Mouse (Mus musculus) cortical plate, adult 2 months (tissue): Measurements from ENCODE around the gene Cdh22. TPM values are rescaled to one million over a fixed set of nuclear protein-coding genes. Genes with fewer than 3 reads are reported as not detected.

ENCODE experiments used
- H3K27ac ChIP-seq: fragments of 200-500 bp; 2 replicates; pipeline ENCODE4 v1.5.1; 2012; ENCODE audit warnings: low read length, control low read depth, inconsistent platforms; ENCODE audit not compliant: insufficient read depth
- H3K4me1 ChIP-seq: fragments of 200-500 bp; 2 replicates; pipeline ENCODE4 v1.6.1; 2011; ENCODE audit warnings: low read length; ENCODE audit not compliant: control insufficient read depth, insufficient read depth
- H3K4me3 ChIP-seq: fragments of 200-500 bp; 2 replicates; pipeline ENCODE4 v1.5.1; 2011; ENCODE audit warnings: mild to moderate bottlenecking, low read length, control low read depth; ENCODE audit not compliant: insufficient read depth
- CTCF ChIP-seq: fragments of 200-500 bp; IDR thresholded peaks from 2 replicates; pipeline ENCODE4 v1.5.1; 2011; ENCODE audit warnings: mild to moderate bottlenecking, control low read depth, low read length; ENCODE audit not compliant: insufficient read depth; ENCODE audit errors: extremely low read depth
- POLR2A ChIP-seq: fragments of 200-500 bp; IDR thresholded peaks from 2 replicates; pipeline ENCODE4 v1.6.1; 2011; ENCODE audit warnings: mild to moderate bottlenecking, low read length, control low read depth; ENCODE audit not compliant: insufficient read depth; ENCODE audit errors: extremely low read depth
- polyA plus RNA-seq: library from polyadenylated mRNA; depleted of rRNA; stranded (reverse); fragments of >200 nt; gene quantifications from 2 replicates; pipeline ENCODE4 v1.2.3, GENCODE M21; 2012

The Cdh22 gene
- polyA plus RNA-seq, 1 experiment: 22.8 TPM

DNA sequence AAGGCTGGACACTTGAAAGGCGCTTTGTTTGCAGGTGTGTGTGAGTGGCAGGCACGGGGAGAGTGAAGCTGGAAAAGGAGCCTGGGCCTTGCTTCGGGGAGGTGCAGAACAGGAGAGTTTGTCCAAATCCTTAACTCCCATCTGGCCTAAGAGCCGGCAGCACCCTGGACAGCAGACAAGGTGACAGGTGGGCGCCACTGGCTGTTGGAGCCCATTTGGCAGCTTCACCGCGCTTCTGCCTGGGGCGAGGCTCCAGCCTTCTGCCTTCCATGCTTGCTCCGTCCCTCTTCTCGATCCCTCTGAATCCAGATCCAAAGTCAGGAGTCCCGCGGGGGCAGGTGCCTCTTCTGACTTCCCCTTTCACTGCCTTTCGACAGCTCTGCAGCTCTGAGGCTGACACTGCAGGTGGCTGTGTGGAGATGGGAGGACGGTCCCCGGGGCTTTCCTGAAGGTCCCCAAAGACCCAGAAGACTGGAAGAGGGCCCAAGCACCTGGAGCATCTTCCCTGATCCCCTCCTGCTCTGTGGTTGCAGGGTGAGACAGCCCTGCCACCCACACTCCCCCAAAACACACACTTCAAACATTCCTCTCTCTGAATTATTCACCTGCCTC lies 5.0 kb upstream of the Cdh22 start:
- Histone ChIP-seq H3K27ac (no peak overlapping the region), H3K4me1 (peaks cover 2% of the 10 kb centered on the region; the same call in 1 of the 2 replicates), H3K4me3 (no peak overlapping the region)
- TF ChIP-seq CTCF: no peak
- no peak for TF ChIP-seq POLR2A

DNA sequence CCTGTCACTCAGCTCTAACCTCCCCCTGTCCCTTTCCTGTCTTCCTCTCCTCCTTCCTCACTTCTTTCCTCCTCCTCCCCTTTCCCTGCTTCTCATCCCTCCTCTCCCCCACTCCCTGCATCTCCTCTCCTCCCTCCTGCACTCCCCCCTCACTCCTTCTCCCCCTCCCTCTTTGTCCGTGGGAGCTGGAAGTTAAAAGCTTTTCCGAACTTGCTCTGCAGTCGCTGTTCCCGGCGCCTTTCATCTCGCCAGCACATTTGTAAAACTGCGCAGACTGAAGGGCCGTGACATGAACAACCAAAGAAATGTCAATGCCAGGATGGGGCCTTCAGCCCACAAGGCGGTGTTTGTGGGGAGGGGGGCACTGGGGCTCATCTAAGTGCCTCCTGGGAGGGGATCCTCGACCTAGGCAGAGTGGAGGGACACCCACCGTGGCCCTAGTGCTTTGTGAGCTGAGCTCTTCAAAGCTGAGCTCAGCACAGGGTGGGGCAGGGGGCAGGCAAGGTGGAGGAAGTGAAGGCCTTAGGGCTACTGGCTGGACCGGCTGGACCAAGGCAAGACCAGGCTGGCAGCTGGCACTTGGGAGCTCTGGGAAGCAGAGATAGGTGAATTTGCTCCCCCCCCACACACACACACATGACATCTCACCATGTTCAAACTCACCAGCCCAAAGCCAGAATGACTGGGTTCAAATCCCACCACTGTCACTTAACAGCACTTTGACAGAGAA lies 3.9 kb upstream of the Cdh22 start:
- Histone ChIP-seq H3K4me3 (no peak overlapping the region), H3K4me1 (peaks cover 2% of the 10 kb centered on the region; the same call in 1 of the 2 replicates), H3K27ac (no peak overlapping the region)
- no peak for TF ChIP-seq POLR2A
- TF ChIP-seq CTCF: no peak

DNA sequence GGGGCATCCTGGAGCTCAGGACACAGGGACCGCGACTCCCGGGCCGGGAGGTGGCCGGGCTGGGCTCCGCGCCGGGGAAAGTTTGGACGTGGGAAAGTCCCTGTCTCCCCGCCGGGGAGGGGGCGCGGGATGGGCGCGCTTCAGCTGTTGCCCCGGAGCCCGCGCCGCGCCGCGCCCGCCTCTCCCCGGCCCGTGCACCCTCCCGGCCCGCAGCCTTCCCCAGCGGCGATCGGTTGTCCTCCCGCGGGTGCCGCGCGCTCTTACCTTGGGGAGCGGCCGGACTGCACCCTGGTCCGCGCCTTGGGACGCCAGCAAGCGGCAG lies 401 bp downstream of the Cdh22 start:
- Histone ChIP-seq H3K27ac (peak overlapping the region; percentile 54), H3K4me3 (peak overlapping the region; percentile 89), H3K4me1 (no peaks in the 10 kb centered on the region)
- no peak for TF ChIP-seq CTCF
- TF ChIP-seq POLR2A: no peak

DNA sequence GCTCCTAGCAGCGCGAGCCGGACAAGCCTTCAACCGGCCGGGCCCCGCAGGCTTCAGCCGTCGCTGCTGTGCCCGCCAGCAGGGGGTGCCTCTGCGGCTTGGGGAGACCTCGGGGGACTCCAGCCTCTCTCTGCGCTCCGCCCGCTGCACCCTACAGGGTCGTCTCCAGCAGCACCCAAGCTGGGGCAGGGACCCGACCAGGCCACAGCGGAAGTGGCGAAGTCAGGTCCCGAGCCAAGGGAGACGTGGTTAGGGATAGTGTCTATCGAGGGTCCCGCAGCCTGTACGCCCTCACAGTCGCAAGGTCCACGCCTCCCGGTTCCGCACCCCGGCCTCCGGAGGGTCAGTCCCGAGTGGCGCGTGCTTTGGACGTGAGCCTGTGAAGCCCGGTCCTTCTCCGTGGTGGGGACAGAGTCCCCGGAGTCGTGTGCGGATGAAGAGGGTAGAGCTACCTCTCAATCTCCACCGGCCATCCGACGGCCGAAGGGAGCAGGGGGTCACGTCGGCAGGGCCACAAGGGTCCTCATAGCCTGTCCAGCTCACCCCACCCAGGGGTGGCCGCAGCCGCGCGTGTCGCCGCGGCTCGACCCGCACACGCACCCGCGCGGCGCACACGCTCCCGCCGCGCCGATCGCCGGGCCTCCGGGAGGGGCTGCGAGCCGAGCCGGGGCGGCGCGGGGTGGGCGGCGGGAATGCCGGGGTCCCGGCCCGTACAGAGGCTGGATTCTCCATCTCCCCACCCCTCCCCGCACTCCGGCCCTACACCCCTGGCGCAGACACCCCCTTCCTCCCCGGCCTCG lies 962 bp downstream of the Cdh22 start:
- TF ChIP-seq POLR2A: no peak
- TF ChIP-seq CTCF: peak; percentile 30; the same call in 1 of the 2 replicates
- Histone ChIP-seq H3K4me1 (no peaks in the 10 kb centered on the region), H3K27ac (peak overlapping the region; percentile 54), H3K4me3 (peak overlapping the region; percentile 89)

DNA sequence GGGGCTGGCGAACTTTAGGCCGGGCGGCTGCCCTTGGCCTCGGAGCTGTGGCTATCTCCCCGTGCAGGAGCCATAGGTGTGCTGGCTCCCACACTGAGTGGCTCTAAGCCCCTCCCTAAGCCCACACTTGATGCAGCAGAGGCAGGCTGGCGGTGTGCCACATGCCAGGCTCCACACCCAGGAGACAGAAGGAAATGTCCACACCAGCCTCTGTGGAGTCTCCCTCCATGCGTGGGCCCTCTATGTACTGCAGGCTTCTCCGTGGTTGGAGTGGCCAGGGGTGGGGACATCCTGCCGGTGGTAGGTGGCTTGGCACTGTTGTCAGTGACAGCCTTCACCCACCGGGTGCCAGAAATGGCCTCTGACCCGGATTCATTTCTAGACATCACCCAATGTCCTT lies 5.6 kb downstream of the Cdh22 start:
- no peak for TF ChIP-seq CTCF
- no peak for TF ChIP-seq POLR2A
- Histone ChIP-seq H3K4me1 (peaks cover under 1% of the 10 kb centered on the region; the same call in 1 of the 2 replicates), H3K4me3 (no peak overlapping the region), H3K27ac (no peak overlapping the region)

DNA sequence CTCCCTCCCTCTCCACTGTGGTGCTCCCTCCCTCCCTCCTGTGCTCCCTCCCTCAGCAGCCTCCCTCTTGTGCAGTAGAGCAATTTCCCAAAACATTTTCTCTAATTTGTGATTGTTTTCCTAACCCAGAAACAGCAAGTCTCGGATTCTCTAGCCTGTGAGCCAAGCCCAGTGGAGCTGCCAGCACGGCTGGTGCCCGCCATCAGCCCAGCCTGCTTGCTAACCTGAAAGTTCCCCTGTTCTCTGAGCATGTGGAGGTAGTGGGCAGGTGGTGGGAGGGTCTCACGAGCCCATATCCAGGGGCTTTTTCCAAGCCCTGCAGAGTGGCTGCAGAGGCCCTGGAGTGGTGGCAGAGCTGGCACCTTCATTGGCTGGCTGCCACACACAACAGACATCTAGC lies 10.8 kb downstream of the Cdh22 start:
- Histone ChIP-seq H3K4me3 (no peak overlapping the region), H3K4me1 (peaks cover 3% of the 10 kb centered on the region; the same call in 1 of the 2 replicates), H3K27ac (no peak overlapping the region)
- TF ChIP-seq POLR2A: no peak
- no peak for TF ChIP-seq CTCF

DNA sequence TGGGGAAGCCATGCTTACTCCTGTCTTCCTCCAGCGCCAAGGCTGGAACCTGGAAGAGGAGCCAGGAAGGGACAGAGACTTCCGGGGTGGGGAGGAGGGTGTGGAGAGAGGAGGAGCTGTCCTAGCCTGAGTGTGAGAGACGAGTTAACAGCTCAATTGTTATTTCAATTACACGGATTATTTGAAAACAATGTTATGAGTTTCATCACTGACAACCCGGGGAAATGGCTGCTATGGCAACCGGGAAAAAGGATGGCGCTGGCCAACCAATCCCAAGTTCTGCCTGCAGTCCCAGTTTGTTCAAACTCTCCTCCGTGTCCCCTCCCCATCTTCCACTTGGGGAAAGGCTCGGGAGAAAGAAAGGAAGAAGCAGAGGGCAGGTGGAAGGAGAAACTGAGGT lies 12.7 kb downstream of the Cdh22 start:
- H3K27ac ChIP-seq: no peak overlapping the region
- H3K4me1 ChIP-seq: peaks cover 6% of the 10 kb centered on the region
- H3K4me3 ChIP-seq: no peak overlapping the region
- TF ChIP-seq POLR2A (no peak), CTCF (no peak)

DNA sequence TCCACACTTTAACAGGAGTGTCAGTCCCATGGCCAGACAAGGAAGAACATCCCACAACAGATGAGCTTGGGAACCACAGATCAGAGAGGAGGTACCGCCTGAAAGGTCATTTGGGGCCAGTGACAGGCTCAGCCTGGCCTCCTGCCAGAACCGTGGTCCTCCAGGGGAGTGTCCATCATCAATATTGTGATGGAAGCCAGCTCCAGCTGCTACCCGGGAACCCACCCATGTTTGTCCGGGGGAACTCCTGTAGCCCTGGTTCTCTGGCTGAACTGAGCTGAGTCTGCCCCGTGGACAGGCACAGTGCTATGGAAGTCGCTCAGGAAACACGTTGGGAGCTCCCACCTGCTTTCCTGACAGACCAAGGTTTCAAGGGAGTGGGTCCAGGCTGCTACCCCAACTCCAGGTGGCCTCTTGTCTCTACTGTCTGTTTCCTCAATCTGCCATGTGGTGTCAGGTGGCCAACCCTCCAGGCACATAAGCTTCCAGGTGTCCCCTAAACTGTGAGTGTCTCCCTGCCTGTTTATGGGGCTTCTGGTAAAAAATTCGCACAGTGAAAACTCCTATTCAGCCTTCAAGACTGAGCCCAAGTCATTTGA lies 14.2 kb downstream of the Cdh22 start:
- Histone ChIP-seq H3K4me1 (peaks cover 6% of the 10 kb centered on the region), H3K4me3 (no peak overlapping the region), H3K27ac (no peak overlapping the region)
- no peak for TF ChIP-seq CTCF
- no peak for TF ChIP-seq POLR2A

DNA sequence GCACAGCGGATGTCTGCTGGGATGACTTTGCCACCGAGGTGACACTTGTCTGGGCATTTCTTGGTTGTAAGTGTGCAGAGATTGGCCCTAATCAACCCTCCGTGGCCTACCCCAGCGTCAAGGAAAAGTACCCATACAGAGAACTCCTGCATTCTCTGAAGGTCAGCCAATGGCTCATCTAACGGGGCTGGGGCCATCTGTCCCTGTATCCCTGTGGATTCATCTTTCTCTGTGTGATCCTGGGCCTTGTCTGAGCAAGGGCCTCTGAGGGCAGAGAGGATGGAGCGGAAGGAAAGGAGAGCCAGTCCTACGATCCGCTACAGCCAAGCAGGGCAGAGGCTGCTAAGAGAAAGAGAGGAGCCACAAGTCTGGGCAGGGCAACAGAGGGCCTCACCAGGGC lies 15.7 kb downstream of the Cdh22 start:
- no peak for TF ChIP-seq POLR2A
- TF ChIP-seq CTCF: no peak
- no peak overlapping the region for H3K4me3 ChIP-seq
- peaks cover 4% of the 10 kb centered on the region for H3K4me1 ChIP-seq
- H3K27ac ChIP-seq: no peak overlapping the region
